Mouse (Mus musculus) adipocyte (in vitro differentiated cells): ENCODE measurements around the gene AA986860.

Experiments used
- DNase-seq: peaks from one replicate; pipeline ENCODE4 v3.0.0-alpha.2; 2016; ENCODE audit warnings: low spot score

The AA986860 gene

DNA sequence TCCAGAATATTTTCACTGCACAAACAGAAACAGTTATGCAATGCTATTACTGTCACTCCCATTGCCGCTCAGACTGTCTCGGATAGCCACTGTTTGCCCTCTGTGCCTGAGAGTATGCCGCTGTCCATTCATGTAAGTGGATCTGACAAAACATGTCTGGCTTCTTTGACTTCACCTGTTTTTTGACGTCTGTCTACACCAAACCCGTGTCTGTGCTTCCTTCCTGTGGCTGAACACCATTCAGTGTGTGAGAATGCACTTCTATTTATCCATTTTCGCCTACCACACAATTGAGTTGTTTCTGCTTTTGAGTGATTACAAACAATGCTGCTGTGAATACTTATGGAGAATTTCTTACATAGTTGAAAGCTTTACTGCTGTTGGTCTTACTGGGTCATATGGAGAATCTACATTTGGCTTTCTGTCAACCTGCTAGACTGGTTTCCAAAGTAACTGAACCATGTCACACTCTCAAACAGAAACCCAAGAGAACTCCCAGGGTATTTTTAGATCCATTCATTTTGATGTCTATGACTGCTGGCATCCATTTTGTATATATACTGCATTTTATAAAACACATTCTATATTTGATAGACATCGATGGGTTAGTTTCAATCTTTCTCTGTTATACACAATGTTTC is 44.0 kb downstream of the AA986860 start:
- DNase-seq, result peak; percentile 17

DNA sequence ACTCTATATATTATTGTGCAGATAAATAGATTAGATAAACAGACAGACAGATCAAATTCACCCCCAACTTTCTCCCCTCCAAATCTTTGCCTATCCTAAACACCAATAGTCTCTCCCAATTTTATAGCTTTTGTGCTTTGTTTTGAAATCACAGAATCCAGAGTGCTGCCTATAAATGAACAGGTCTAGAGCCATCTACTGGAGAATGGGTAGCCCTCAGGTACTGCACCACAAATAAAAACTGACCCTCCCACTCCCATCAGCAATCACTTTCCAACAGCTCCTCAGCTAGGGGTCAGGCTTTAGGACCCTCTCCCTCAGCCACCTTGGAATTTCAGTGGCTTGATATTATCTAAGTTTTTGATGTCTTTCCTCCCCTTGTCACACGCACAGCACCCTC is 44.9 kb downstream of the AA986860 start:
- DNase-seq, result peak; percentile 32

DNA sequence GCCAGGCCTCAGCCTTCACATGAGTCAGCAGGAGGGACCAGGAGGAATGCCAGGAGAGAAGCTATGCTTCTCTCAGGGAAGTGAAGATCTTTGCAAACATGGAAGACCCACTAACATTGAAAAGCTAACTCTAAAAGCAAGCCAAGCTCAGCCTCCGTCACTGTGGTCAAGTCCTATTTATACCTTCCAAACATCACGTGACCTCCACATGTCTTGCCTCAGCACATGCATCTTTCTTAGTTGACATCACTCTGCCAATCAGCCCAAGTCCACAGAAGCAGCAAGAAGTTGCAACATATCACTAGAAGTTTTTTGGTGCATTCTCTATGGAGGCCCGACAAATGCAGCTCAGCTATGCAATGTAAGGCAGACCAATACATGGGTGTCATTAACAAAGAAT is 48.1 kb downstream of the AA986860 start:
- DNase-seq, result no peak

DNA sequence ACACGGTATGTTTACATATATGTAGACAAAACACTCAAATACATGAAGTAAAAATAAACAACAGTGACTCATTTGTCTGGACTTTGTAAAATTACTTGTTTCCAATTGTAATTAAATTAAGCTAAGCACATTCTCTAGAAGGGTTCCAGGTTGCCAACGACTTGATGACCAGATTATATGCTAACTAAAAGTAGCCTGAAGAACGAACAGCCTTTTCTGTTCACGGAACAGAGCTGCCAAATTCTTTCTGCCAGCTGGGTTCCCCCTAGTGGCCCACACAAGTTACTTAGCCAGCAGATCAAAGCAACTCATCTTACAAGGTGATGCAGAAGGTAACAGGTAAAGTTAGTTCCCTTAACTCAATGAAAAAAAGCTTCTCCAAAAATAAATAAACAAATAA is 52.3 kb downstream of the AA986860 start:
- no peak for DNase-seq

DNA sequence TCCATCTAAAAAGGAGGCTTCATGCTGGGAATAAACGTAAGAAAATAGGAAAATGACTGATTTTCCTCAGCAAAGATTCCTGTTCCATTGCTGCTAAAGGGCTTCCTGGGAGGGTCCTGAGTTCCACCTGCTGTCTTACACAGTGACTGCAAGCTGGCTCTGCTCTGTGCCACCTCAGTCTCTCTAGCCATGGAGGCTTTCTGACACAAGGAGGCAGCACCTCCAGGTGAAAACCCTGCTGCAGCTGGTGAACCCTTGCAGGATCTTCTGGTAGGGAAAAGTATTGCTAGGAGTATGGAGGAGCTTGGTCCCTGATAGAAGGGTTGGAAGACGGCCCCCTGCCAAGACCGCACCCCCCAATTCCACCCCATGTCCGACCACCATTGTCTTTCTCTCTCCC is 55.2 kb downstream of the AA986860 start:
- DNase-seq, result no peak

DNA sequence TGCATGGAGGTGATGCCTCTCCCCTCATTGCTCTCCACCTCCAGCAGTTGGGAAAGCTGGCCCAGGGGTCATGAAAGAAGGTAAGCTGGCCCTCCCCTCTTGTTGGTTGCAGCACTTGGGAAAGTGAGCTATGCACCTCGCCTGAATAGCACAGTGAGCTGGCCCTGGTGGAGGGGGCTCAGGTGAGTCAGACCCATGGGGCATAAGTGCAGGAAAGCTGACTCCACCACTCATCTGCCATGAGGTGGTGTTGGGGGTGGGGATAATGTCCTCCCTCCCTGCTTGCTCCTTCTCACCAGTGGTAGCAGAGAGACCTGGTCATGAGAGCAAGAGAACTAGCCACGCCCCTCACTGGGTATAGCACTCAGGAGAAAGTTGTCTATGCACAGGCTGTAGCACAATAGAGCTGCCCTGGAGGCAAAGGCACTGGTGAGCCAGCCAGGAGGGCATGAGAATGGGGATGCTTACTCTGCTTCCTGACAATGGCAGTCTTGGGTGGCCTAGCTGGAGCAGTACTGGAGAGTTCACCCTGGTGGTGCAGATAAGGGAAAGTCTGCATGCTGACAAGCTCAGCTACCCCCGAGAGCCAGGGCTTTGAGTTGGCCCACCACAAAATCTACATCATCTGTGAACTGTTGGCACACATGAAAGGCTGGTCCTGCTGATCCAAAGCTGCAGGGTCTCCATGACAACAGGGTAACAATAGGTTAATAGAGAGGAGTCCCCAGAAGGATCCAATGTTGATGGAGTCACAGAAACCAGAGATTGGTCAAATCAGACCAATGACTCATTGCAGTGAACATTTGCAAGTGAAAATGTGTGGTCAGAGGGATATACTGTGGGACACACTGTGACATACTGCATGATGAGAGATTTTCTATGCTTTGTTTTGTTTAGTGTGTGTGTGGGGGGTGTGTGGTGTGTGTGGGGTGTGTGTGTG is 58.0 kb downstream of the AA986860 start:
- no peak for DNase-seq
